Mouse (Mus musculus) neural tube, embryonic 15.5 days (tissue): ENCODE measurements around the gene Serpinf2. TPM values are rescaled to one million over a fixed set of nuclear protein-coding genes. Genes with fewer than 3 reads are reported as not detected.
"Not testable (repeated sequence)": the region's sequence is repeated elsewhere in the genome, so short reads cannot be mapped to it uniquely, and the experiment has no call there.

Experiments
- ATAC-seq: fragments of 200-750 bp; cut with Nextera tagmentation; 2 replicates; pipeline ENCODE4 v1.8.0; 2017; ENCODE audit warnings: mild to moderate bottlenecking, moderate TSS enrichment, moderate library complexity; ENCODE audit not compliant: low FRiP score
- H3K27ac ChIP-seq: fragments of 300-500 bp; sonication (generic); replicated peaks from 2 replicates; pipeline ENCODE4 v1.5.1; 2015; ENCODE audit warnings: mild to moderate bottlenecking, inconsistent platforms
- H3K27me3 ChIP-seq: fragments of 300-500 bp; sonication (generic); replicated peaks from 2 replicates; pipeline ENCODE4 v1.6.1; 2015; ENCODE audit warnings: inconsistent platforms
- H3K36me3 ChIP-seq: fragments of 300-500 bp; sonication (generic); 2 replicates; pipeline ENCODE4 v1.6.1; 2015; ENCODE audit warnings: inconsistent platforms
- H3K4me1 ChIP-seq: fragments of 300-500 bp; sonication (generic); 2 replicates; pipeline ENCODE4 v1.6.1; 2015; ENCODE audit warnings: inconsistent platforms
- H3K4me2 ChIP-seq: fragments of 300-500 bp; sonication (generic); 2 replicates; pipeline ENCODE4 v1.6.1; 2015; ENCODE audit warnings: inconsistent platforms, mild to moderate bottlenecking, moderate library complexity
- H3K4me3 ChIP-seq: fragments of 300-500 bp; sonication (generic); replicated peaks from 2 replicates; pipeline ENCODE4 v1.5.1; 2015; ENCODE audit warnings: mild to moderate bottlenecking, inconsistent platforms
- H3K9ac ChIP-seq: fragments of 300-500 bp; sonication (generic); replicated peaks from 2 replicates; pipeline ENCODE4 v1.6.1; 2015; ENCODE audit warnings: mild to moderate bottlenecking, inconsistent platforms
- H3K9me3 ChIP-seq: fragments of 300-500 bp; sonication (generic); replicated peaks from 2 replicates; pipeline ENCODE4 v1.6.1; 2016; ENCODE audit warnings: inconsistent platforms
- WGBS: fragments of 180-500 bp; shearing (Covaris S2); methylation state at CpG from one replicate; pipeline ENCODE4 v1.1.7; 2015; ENCODE audit warnings: mixed read lengths; 5-methylcytosine and 5-hydroxymethylcytosine counted together
- polyA plus RNA-seq: library from polyadenylated mRNA; unstranded; fragments of >200 nt; fragmentation: Nextera tagmentation; extraction: Ambion mirVana; gene quantifications from 2 replicates; pipeline ENCODE4 v1.2.1, GENCODE M21; 2015

Gene Serpinf2
- polyA plus RNA-seq, 1 experiment from 2014 or later: 0.33 TPM

GRCm38 (mm10) chr11:75458169-75458568 lies 18.8 kb upstream of the Serpinf2 start:
- H3K4me3 ChIP-seq: no peak overlapping the region
- H3K9ac ChIP-seq: 0 out of 2 replicates have a peak overlapping the region, but pooled peaks have one; percentile 10
- 12% methylated on average over 3 of the region's 3 CpGs for WGBS
- no peaks in the 10 kb centered on the region for H3K36me3 ChIP-seq
- peaks cover 47% of the 10 kb centered on the region for H3K4me1 ChIP-seq
- no peaks in the 10 kb centered on the region for H3K9me3 ChIP-seq
- no peak for ATAC-seq
- no peak overlapping the region for H3K4me2 ChIP-seq
- H3K27ac ChIP-seq: no peak overlapping the region
- H3K27me3 ChIP-seq: no peaks in the 10 kb centered on the region

- Histone ChIP-seq H3K27ac (no peak overlapping the region), H3K27me3 (no peaks in the 10 kb centered on the region), H3K36me3 (0 out of 2 replicates have a peak, but pooled peaks cover under 1% of the 10 kb centered on the region), H3K9ac (no peak overlapping the region), H3K4me3 (no peak overlapping the region), H3K4me2 (no peak overlapping the region), H3K4me1 (peaks cover 51% of the 10 kb centered on the region), H3K9me3 (no peaks in the 10 kb centered on the region)
- 93% methylated on average over 7 of the region's 7 CpGs for WGBS
- no peak for ATAC-seq
Observed at GRCm38 (mm10) chr11:75456440-75456871, 17.1 kb upstream of the Serpinf2 start.

GRCm38 (mm10) chr11:75455971-75456370 lies 16.6 kb upstream of the Serpinf2 start:
- 91% methylated on average over 2 of the region's 2 CpGs for WGBS
- not testable (repeated sequence) for H3K27ac ChIP-seq, H3K4me2 ChIP-seq, H3K9ac ChIP-seq, ATAC-seq, H3K27me3 ChIP-seq, H3K4me3 ChIP-seq, H3K9me3 ChIP-seq, H3K36me3 ChIP-seq
- peaks cover 55% of the 10 kb centered on the region for H3K4me1 ChIP-seq

GRCm38 (mm10) chr11:75455041-75455736 lies 15.8 kb upstream of the Serpinf2 start:
- peak overlapping the region; percentile 66 for H3K4me3 ChIP-seq
- H3K9ac ChIP-seq: peak overlapping the region; percentile 63
- H3K4me1 ChIP-seq: peaks cover 57% of the 10 kb centered on the region
- no peaks in the 10 kb centered on the region for H3K27me3 ChIP-seq
- H3K27ac ChIP-seq: peak overlapping the region; percentile 70
- peak overlapping the region; percentile 97 for H3K4me2 ChIP-seq
- peaks cover 7% of the 10 kb centered on the region; the same call in 1 of the 2 replicates for H3K36me3 ChIP-seq
- 77% methylated on average over 10 of the region's 10 CpGs for WGBS
- no peaks in the 10 kb centered on the region for H3K9me3 ChIP-seq
- ATAC-seq: no peak

GRCm38 (mm10) chr11:75453991-75454930 lies 14.9 kb upstream of the Serpinf2 start, which contains the start of gene Wdr81:
Wdr81 (minus strand) TSS chr11:75454717.
- peak within 1 kb of the TSS; percentile 63 for H3K9ac ChIP-seq
- H3K4me2 ChIP-seq: peak within 1 kb of the TSS; percentile 97
- 2% methylated on average over 56 of the region's 56 CpGs for WGBS
- peaks cover 11% of the 10 kb centered on the region; the same call in 1 of the 2 replicates for H3K36me3 ChIP-seq
- H3K27ac ChIP-seq: peak within 1 kb of the TSS; percentile 70
- no peaks in the 10 kb centered on the region for H3K9me3 ChIP-seq
- no peaks in the 10 kb centered on the region for H3K27me3 ChIP-seq
- H3K4me1 ChIP-seq: peaks cover 50% of the 10 kb centered on the region
- H3K4me3 ChIP-seq: peak within 1 kb of the TSS; percentile 66
- ATAC-seq: peak; percentile 94

- WGBS: 93% methylated on average over 31 of the region's 31 CpGs
- Histone ChIP-seq H3K27ac (no peak overlapping the region), H3K36me3 (peaks cover 23% of the 10 kb centered on the region), H3K4me1 (peaks cover 50% of the 10 kb centered on the region), H3K9ac (no peak overlapping the region), H3K27me3 (no peaks in the 10 kb centered on the region), H3K9me3 (no peaks in the 10 kb centered on the region), H3K4me2 (peak overlapping the region; percentile 97), H3K4me3 (no peak overlapping the region; the same call in 1 of the 2 replicates)
- no peak for ATAC-seq
Observed at GRCm38 (mm10) chr11:75452812-75453557, 13.6 kb upstream of the Serpinf2 start.

GRCm38 (mm10) chr11:75452081-75452480 lies 12.7 kb upstream of the Serpinf2 start:
- H3K4me1 ChIP-seq: peaks cover 50% of the 10 kb centered on the region
- no peaks in the 10 kb centered on the region for H3K9me3 ChIP-seq
- H3K4me2 ChIP-seq: no peak overlapping the region
- 95% methylated on average over 8 of the region's 8 CpGs for WGBS
- no peak overlapping the region for H3K4me3 ChIP-seq
- H3K27ac ChIP-seq: no peak overlapping the region
- ATAC-seq: no peak
- H3K9ac ChIP-seq: no peak overlapping the region
- H3K27me3 ChIP-seq: no peaks in the 10 kb centered on the region
- peaks cover 32% of the 10 kb centered on the region for H3K36me3 ChIP-seq

GRCm38 (mm10) chr11:75450936-75451335 lies 11.5 kb upstream of the Serpinf2 start:
- peaks cover 50% of the 10 kb centered on the region for H3K4me1 ChIP-seq
- H3K4me2 ChIP-seq: no peak overlapping the region
- WGBS: 89% methylated on average over 15 of the region's 15 CpGs
- H3K36me3 ChIP-seq: peaks cover 40% of the 10 kb centered on the region
- no peaks in the 10 kb centered on the region for H3K9me3 ChIP-seq
- ATAC-seq: no peak
- no peak overlapping the region for H3K27ac ChIP-seq
- H3K4me3 ChIP-seq: no peak overlapping the region
- no peak overlapping the region for H3K9ac ChIP-seq
- H3K27me3 ChIP-seq: no peaks in the 10 kb centered on the region

GRCm38 (mm10) chr11:75450304-75450908 lies 11.0 kb upstream of the Serpinf2 start:
- no peak overlapping the region for H3K9ac ChIP-seq

GRCm38 (mm10) chr11:75449695-75450094 lies 10.3 kb upstream of the Serpinf2 start:
- Histone ChIP-seq H3K9me3 (no peaks in the 10 kb centered on the region), H3K4me1 (peaks cover 42% of the 10 kb centered on the region), H3K9ac (no peak overlapping the region), H3K4me2 (no peak overlapping the region), H3K27me3 (no peaks in the 10 kb centered on the region), H3K27ac (no peak overlapping the region), H3K36me3 (peaks cover 52% of the 10 kb centered on the region), H3K4me3 (no peak overlapping the region)
- no peak for ATAC-seq
- 77% methylated on average over 7 of the region's 7 CpGs for WGBS

More at GRCm38 (mm10) chr11:75450304-75450908, 11.0 kb upstream of the Serpinf2 start:
- Histone ChIP-seq H3K9me3 (no peaks in the 10 kb centered on the region), H3K4me3 (no peak overlapping the region), H3K27me3 (no peaks in the 10 kb centered on the region), H3K27ac (no peak overlapping the region), H3K36me3 (peaks cover 46% of the 10 kb centered on the region), H3K4me2 (no peak overlapping the region), H3K4me1 (peaks cover 49% of the 10 kb centered on the region)
- 87% methylated on average over 8 of the region's 8 CpGs for WGBS
- ATAC-seq: no peak

- Histone ChIP-seq H3K9ac (no peak overlapping the region), H3K36me3 (peaks cover 56% of the 10 kb centered on the region), H3K4me2 (no peak overlapping the region), H3K4me3 (no peak overlapping the region), H3K4me1 (peaks cover 34% of the 10 kb centered on the region), H3K27ac (no peak overlapping the region), H3K27me3 (no peaks in the 10 kb centered on the region), H3K9me3 (no peaks in the 10 kb centered on the region)
- 81% methylated on average over 3 of the region's 3 CpGs for WGBS
- no peak for ATAC-seq
Observed at GRCm38 (mm10) chr11:75448575-75448974, 9.2 kb upstream of the Serpinf2 start.
